Comparison of ENCODE assay signal across 27 mouse cellular contexts in the genomic region with DNA sequence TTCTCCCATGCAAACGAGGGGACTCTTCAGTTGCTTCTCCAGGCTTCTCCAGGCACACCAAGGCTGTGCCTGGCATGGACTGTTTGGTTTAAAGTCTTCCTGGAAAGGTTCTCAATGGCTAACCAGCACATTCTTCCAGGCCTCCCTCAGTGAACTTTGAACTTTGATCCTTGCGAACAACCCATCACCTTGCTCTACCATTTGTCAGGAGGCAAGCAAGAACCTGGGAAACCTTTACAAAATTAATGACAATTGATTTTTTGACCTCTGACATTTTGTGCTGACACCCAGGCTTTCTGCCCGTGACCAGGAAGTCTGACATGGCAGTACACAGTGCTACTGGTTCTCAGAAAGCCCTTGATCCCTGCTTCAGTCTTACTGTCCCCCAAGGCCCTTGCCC. TPM values are rescaled to one million over a fixed set of nuclear protein-coding genes. Genes with fewer than 3 reads are reported as not detected.
DNase-seq lines count a peak whose midpoint lies in the region; ATAC-seq and TF ChIP-seq lines count a peak whose summit lies in the region.
"Had no signal": no experiment of that assay in that cellular context is flagged by ENCODE, and none has a peak within 500 bp of the region (broad histone marks: within the 10 kb centered on the region; RNA-seq: fewer than 3 reads in every experiment).

No protein-coding gene starts in this region.

- peak; percentile 83 for DNase-seq in heart, adult 11 months
- no peak for DNase-seq in heart, adult 9 months (ENCODE audit: low spot score in 2 of 2)
- DNase-seq in kidney, adult 2 months = peak; percentile 95
- DNase-seq in kidney, postnatal 0 days (ENCODE audit: low spot score) = no peak
- DNase-seq in cerebellum, postnatal 14 days = no peak
- DNase-seq: adrenal gland, postnatal 10 days; cerebellum, adult 9-11 months; gastrocnemius, postnatal 10 days; heart, adult 18-20 months; heart, postnatal 14 days; left cerebral cortex, postnatal 4 days; liver; liver, postnatal 0 days; right cerebral cortex, adult 18-20 months; right cerebral cortex, postnatal 4 days; thymus, adult 2 months; thymus, postnatal 4 days had no signal

- H3K4me2 ChIP-seq in kidney, embryonic 14.5 days (replicated peaks; ENCODE audit: low read depth, low read length) = no peak overlapping the region
- H3K4me2 ChIP-seq in kidney, postnatal 0 days (ENCODE audit: low read length) = no peak overlapping the region
- H3K4me2 ChIP-seq: neural tube, embryonic 15.5 days had no signal

- H3K27me3 ChIP-seq in kidney, adult 2 months (replicated peaks; ENCODE audit: control insufficient read depth, insufficient read depth, low read length) = no peaks in the 10 kb centered on the region
- H3K27me3 ChIP-seq in kidney, embryonic 14.5 days (ENCODE audit: control insufficient read depth, insufficient read depth, low read length) = no peaks in the 10 kb centered on the region
- H3K27me3 ChIP-seq in kidney, postnatal 0 days (ENCODE audit: insufficient read depth, low read length) = no peaks in the 10 kb centered on the region
- no peaks in the 10 kb centered on the region for H3K27me3 ChIP-seq in small intestine, adult 2 months (ENCODE audit: control insufficient read depth, insufficient read depth, low read length)
- H3K27me3 ChIP-seq: neural tube, embryonic 15.5 days had no signal

- WGBS in kidney, adult 2 months = 50% methylated on average over 3 of the region's 3 CpGs
- 57% methylated on average over 3 of the region's 3 CpGs for WGBS in kidney, embryonic 14.5 days
- WGBS in kidney, postnatal 0 days = 57% methylated on average over 3 of the region's 3 CpGs
- WGBS in small intestine, adult 2 months = 31% methylated on average over 3 of the region's 3 CpGs

- no peak for ATAC-seq in kidney, embryonic 14.5 days (ENCODE audit: low FRiP score, low TSS enrichment)
- peak; percentile 27 for ATAC-seq in kidney, postnatal 0 days (replicated peaks; ENCODE audit: low FRiP score, low read depth)
- ATAC-seq in monocyte, adult 5-6 weeks (replicated peaks; ENCODE audit: insufficient number of reproducible peaks, low FRiP score, low TSS enrichment, poor library complexity, severe bottlenecking) = no peak
- ATAC-seq: forebrain, embryonic 16.5 days; hindbrain, postnatal 0 days; liver, postnatal 0 days; lung, postnatal 0 days had no signal

- TF ChIP-seq POLR2A in kidney, adult 2 months (IDR thresholded peaks at IDR 0.05; ENCODE audit: low read depth, low read length) = no peak
- TF ChIP-seq POLR2A in small intestine, adult 2 months (IDR thresholded peaks at IDR 0.05; ENCODE audit: low read depth, low read length) = no peak

- peaks cover 43% of the 10 kb centered on the region for H3K4me1 ChIP-seq in kidney, adult 2 months (ENCODE audit: control insufficient read depth, insufficient read depth, low read length)
- peaks cover 31% of the 10 kb centered on the region for H3K4me1 ChIP-seq in kidney, embryonic 14.5 days (ENCODE audit: control insufficient read depth, insufficient read depth, low read length)
- H3K4me1 ChIP-seq in kidney, postnatal 0 days (replicated peaks; ENCODE audit: insufficient read depth, low read length) = 0 out of 2 replicates have a peak, but pooled peaks cover 5% of the 10 kb centered on the region
- H3K4me1 ChIP-seq in small intestine, adult 2 months (ENCODE audit: control insufficient read depth, insufficient read depth, insufficient read length, low read length) = peaks cover 16% of the 10 kb centered on the region; the same call in 1 of the 2 replicates

- no peaks in the 10 kb centered on the region for H3K9me3 ChIP-seq in kidney, embryonic 14.5 days (ENCODE audit: control insufficient read depth, low read length)
- H3K9me3 ChIP-seq in kidney, postnatal 0 days (replicated peaks; ENCODE audit: low read length) = no peaks in the 10 kb centered on the region
- H3K9me3 ChIP-seq: forebrain, embryonic 10.5 days; neural tube, embryonic 15.5 days had no signal

- H3K9ac ChIP-seq in kidney, embryonic 14.5 days (ENCODE audit: low read depth, low read length) = no peak overlapping the region
- no peak overlapping the region for H3K9ac ChIP-seq in kidney, postnatal 0 days (ENCODE audit: low read depth, low read length)
- H3K9ac ChIP-seq: liver, postnatal 0 days; neural tube, embryonic 15.5 days had no signal

- H3K36me3 ChIP-seq in kidney, adult 2 months (ENCODE audit: control insufficient read depth, insufficient read depth, low read length) = no peaks in the 10 kb centered on the region
- no peaks in the 10 kb centered on the region for H3K36me3 ChIP-seq in kidney, embryonic 14.5 days (ENCODE audit: control insufficient read depth, insufficient read depth, low read length)
- no peaks in the 10 kb centered on the region for H3K36me3 ChIP-seq in kidney, postnatal 0 days (ENCODE audit: insufficient read depth, low read length)
- H3K36me3 ChIP-seq in small intestine, adult 2 months (ENCODE audit: control insufficient read depth, insufficient read depth, low read length) = no peaks in the 10 kb centered on the region
- H3K36me3 ChIP-seq: forebrain, embryonic 10.5 days; neural tube, embryonic 15.5 days had no signal

- H3K4me3 ChIP-seq in kidney, adult 2 months (ENCODE audit: insufficient read depth, low read depth, low read length) = no peak overlapping the region
- no peak overlapping the region for H3K4me3 ChIP-seq in kidney, embryonic 14.5 days (ENCODE audit: low read length)
- H3K4me3 ChIP-seq in kidney, postnatal 0 days (replicated peaks; ENCODE audit: low read depth, low read length) = no peak overlapping the region
- H3K4me3 ChIP-seq in small intestine, adult 2 months (ENCODE audit: low read depth, low read length) = no peak overlapping the region
- H3K4me3 ChIP-seq: forebrain, embryonic 10.5 days; neural tube, embryonic 15.5 days had no signal

- peak overlapping the region; percentile 92 for H3K27ac ChIP-seq in kidney, adult 2 months (ENCODE audit: insufficient read depth, low read depth, low read length)
- no peak overlapping the region for H3K27ac ChIP-seq in kidney, embryonic 14.5 days (ENCODE audit: low read depth, low read length)
- peak overlapping the region; percentile 25; the same call in 1 of the 2 replicates for H3K27ac ChIP-seq in kidney, postnatal 0 days
- H3K27ac ChIP-seq in small intestine, adult 2 months (ENCODE audit: insufficient read depth, low read depth, low read length) = peak overlapping the region; percentile 81
- H3K27ac ChIP-seq: forebrain, embryonic 10.5 days; hindbrain, postnatal 0 days; macrophage; neural tube, embryonic 15.5 days; stomach, postnatal 0 days had no signal

- no peak for TF ChIP-seq CTCF in kidney, adult 2 months (conservative IDR thresholded peaks at IDR 0.05; ENCODE audit: insufficient read depth, insufficient read length, low read depth, low read length)
- no peak for TF ChIP-seq CTCF in kidney, postnatal 0 days (IDR thresholded peaks at IDR 0.05; ENCODE audit: low read depth)
- TF ChIP-seq CTCF in small intestine, adult 2 months (IDR thresholded peaks at IDR 0.05; ENCODE audit: extremely low read depth, insufficient read length, insufficient replicate concordance, low read depth, low read length) = no peak

RNA-seq across cellular contexts. Expression of gene Zfp706, which starts 24.1 kb away (rescaled TPM):
- polyA plus RNA-seq in kidney, adult 2 months (2012; rRNA removed) = 63.1 and 82.2 TPM in 2 replicates
- 344 and 424 TPM in 2 replicates for polyA plus RNA-seq in kidney, embryonic 14.5 days (2014; fragmentation: Nextera tagmentation; extraction: Ambion mirVana)
- 509 and 548 TPM in 2 replicates for polyA plus RNA-seq in kidney, postnatal 0 days (2015; fragmentation: Nextera tagmentation; extraction: Ambion mirVana)
- 28.1 and 34.7 TPM in 2 replicates for polyA plus RNA-seq in small intestine, adult 2 months (2012; rRNA removed)
- 64.0 to 120 TPM (median 90.5 TPM) in 3 replicates for total RNA-seq in monocyte, adult 5-6 weeks (2017)

Comparison
In these comparisons a context has a peak if more than half of its experiments do, and no peak if none do; other contexts are left out.
1. DNase-seq: peak in heart, adult 11 months (single experiment) and kidney, adult 2 months (single experiment); none in heart, adult 9 months (0 of 2), kidney, postnatal 0 days (single experiment) and cerebellum, postnatal 14 days (0 of 2).